Mouse (Mus musculus): Measurements from ENCODE around the gene 1810009A15Rik.
"Not testable (repeated sequence)": the region's sequence is repeated elsewhere in the genome, so short reads cannot be mapped to it uniquely, and the experiment has no call there.

1810009A15Rik gene

GRCm38 (mm10) chr19:8888511-8889385 is at the start of gene 1810009A15Rik, which contains the start of gene Gm49416:
Gene 1810009A15Rik (plus strand): TSS chr19:8888853.
Gene Gm49416 (plus strand): TSS chr19:8888926.
- peak; percentile 94 for ATAC-seq (ENCODE audit: insufficient number of reproducible peaks, low FRiP score, low TSS enrichment)

DNA sequence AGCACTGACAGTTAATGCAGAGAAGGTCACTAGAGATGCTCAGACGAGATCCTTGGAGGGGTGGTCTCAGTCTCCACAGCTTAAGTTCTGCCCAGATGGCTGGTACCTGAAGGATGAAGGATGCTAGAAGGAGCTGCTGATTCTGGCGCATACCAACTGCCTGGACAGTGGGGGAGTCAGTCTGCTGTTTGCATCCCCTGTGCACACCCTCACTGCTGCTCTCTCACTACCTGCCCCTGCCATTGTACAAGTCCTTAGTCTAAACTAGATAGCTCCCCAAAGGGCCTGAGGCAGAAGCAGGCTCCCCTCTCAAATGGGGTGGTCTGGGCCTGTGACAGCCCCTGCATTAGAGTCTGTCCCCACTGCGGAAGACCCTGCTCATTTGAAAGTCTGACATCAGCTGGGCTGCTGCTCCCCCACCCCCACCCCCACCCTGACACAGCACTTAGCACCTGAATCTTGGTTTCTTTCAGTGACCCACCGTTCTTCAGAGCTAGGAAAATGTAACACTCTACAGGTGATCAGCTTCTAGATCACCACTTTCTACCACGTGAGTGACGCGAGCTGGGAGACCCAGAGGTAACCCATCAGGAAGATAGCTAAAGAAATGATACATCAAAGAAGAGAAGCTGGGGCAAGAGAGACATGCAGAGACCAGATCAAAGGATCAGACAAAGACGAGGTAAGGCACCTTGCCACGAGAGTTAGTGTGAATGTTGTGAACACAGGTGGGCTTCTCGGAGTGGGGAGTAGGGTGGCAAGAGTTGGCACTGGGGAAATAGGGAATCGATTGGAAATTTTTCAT is 49.3 kb upstream of the 1810009A15Rik start, which contains the start of gene Gng3:
TSS of gene Gng3 (minus strand) at position 92 of the 805 bp plus-strand sequence.
- ATAC-seq (ENCODE audit: insufficient number of reproducible peaks, low FRiP score, low TSS enrichment): peak; percentile 80

- ATAC-seq (ENCODE audit: insufficient number of reproducible peaks, low FRiP score, low TSS enrichment): peak; percentile 71
These were observed 48.5 kb upstream of the 1810009A15Rik start for GRCm38 (mm10) chr19:8839908-8840791.

GRCm38 (mm10) chr19:8841012-8841411 is 47.6 kb upstream of the 1810009A15Rik start:
- no peak for ATAC-seq (ENCODE audit: insufficient number of reproducible peaks, low FRiP score, low TSS enrichment)

DNA sequence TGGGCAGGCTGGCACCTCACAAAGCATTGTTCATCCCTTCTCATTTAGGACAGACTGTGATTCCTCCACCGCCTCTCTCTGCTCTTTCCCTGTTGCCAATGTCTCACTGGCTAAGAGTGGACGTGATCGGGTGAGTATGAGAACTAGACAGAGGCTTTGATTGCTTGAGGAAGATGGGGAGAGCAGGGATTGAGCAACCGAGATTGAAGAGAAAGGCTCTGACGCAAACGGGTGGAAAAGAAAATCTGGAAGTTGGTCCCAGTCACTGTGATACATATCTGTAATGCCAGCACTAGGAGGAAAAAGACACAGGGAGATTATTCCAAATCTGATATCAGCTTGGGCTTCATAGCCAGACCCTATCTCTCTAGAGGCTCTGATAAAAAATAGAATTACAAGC is 45.7 kb upstream of the 1810009A15Rik start:
- ATAC-seq (ENCODE audit: insufficient number of reproducible peaks, low FRiP score, low TSS enrichment): no peak

DNA sequence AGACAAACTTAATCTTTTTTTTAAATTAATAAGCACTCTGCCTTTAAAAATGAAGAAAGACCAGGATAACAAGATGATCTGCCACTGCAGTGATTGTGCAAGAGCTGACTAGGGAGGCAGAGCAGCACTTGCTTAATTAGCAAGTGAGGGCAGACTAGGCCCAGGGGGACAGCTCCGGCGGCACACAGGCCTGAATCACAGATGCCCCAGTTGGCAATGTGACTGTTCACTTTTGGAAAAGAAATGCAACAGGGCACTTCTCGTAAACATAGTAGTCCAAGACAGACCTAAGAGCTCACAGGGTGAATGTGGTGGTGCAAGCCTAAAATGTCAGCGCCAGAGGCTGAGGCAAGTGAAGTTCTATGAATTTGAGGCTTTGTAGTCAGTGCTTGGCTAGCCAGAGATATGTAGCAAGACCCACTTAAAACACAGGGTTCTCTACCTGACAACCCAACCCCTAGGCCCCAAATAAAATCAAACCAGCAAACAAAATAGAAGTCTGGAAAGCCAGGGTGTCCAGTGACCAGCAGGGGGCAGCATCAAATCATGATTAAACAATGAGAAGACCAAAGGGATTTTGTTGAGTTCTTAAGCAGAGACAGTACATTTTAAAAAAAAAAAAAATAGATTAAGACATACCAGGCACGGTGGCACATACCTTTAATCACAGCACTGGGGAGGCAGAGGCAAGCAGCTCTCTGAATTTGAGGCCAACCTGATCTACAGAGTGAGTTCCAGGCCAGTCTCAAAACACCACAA is 44.1 kb upstream of the 1810009A15Rik start:
- no peak for ATAC-seq (ENCODE audit: insufficient number of reproducible peaks, low FRiP score, low TSS enrichment)

DNA sequence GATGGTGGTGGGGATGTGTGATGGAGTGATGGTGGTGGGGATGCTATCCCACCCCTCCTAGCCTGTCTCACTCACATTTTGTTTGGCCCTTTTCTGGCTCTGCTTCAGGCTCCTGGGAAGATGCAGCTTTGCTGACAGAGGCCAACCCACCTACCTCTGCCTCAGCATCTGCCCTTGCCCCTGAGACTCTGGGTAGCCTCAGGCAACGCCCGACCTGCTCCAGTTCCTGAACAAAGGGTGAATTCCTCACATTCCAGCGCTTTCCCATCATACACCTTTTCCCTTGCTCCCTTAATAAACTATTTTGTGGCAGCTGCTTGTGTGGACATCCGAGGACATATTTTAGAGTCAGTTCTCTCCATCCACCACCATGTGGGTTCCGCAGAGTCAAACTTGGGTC is 40.3 kb upstream of the 1810009A15Rik start:
- no peak for ATAC-seq (ENCODE audit: insufficient number of reproducible peaks, low FRiP score, low TSS enrichment)

GRCm38 (mm10) chr19:8850402-8850901 is 38.2 kb upstream of the 1810009A15Rik start, which contains the start of gene Lrrn4cl:
Gene Lrrn4cl (plus strand): TSS chr19:8850768.
- no peak for ATAC-seq (ENCODE audit: insufficient number of reproducible peaks, low FRiP score, low TSS enrichment)

GRCm38 (mm10) chr19:8851639-8852038 is 37.0 kb upstream of the 1810009A15Rik start:
- ATAC-seq (ENCODE audit: insufficient number of reproducible peaks, low FRiP score, low TSS enrichment): no peak

DNA sequence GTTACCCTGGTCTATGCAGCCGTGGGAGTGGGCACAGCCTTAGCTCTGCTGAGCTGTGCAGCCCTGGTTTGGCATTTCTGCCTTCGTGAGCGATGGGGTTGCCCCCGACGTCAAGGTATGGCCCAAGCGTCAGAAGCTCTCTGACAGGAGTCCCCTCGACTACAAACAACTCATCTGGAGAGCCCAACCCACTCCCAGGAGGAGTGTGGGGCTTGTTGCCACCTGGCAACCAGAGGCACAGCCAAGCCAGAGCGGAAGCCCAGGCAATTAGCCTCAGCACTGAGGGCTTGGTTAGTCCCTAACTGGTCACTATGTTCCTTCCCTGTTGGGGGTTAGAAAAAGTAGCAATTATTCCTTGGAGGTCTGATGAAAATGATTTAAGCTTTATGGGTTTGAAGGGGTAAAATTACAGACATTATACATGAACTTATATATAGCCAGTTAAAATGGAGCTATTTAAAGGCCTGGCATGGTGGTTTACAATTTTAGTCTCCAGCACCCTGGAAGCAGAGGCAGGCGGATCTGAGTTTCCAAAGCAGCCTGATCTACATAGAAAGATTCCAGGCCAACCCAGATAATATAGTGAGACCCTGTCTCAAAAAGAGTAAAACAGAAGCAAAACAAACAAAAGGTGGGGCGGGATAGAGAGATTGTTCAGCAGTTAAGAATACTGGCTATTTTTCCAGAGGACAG is 36.3 kb upstream of the 1810009A15Rik start:
- ATAC-seq (ENCODE audit: insufficient number of reproducible peaks, low FRiP score, low TSS enrichment): no peak

- ATAC-seq (ENCODE audit: insufficient number of reproducible peaks, low FRiP score, low TSS enrichment): no peak
These were observed 35.5 kb upstream of the 1810009A15Rik start for GRCm38 (mm10) chr19:8853117-8853516.

DNA sequence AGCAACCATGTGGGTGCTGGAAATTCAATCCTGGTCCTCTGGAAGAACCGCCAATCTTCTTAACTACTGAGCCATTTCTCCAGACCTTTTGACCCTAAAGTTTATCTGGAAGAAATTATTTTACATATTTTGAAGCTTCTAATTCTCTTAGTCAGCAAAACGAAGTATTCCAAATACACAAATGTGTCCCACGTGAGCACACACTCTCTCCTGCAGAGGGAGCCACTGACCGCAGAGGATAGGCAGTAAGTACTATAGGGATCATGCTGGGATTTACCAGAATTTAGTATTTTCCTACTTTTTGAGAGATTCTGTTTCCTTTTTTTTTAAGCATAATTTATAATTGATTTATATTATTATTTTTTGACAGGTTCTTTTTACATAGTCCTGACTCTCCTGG is 31.0 kb upstream of the 1810009A15Rik start:
- ATAC-seq (ENCODE audit: insufficient number of reproducible peaks, low FRiP score, low TSS enrichment): no peak

DNA sequence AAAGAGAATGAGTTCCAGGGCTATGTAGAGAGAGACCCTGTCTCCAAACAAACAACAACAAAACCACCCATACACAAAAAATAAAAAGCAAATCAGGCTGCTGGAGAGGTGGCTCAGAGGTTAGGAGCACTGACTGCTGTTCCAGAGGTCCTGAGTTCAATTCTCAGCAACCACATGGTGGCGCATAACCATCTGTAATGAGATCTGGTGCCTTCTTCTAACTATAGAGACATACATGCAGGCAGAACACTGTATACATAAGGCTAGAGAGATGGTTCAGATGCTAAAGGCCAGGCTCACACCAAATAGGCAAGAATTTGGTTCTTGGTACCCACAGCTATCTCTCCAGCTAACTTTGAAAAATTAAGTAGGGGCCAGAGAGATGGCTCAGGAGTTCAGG is 29.6 kb upstream of the 1810009A15Rik start:
- no peak for ATAC-seq (ENCODE audit: insufficient number of reproducible peaks, low FRiP score, low TSS enrichment)

DNA sequence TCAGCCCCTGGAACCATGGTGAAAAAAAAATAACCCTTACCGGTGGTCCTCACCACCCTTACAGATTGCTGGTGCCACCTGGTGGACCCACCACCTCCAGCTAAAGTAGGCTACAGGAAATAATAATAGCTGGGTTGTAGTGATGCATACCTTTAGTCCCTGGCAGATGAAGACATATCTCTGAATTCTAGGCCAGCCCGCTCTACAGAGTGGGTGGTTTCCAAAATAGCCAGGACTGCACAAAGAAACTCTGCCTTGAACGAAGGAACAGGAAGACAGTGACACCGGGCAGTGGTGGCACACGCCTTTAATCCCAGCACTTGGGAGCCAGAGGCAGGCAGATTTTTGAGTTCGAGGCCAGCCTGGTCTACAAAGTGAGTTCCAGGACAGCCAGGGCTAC is 24.4 kb upstream of the 1810009A15Rik start:
- no peak for ATAC-seq (ENCODE audit: insufficient number of reproducible peaks, low FRiP score, low TSS enrichment)

- not testable (repeated sequence) for ATAC-seq (ENCODE audit: insufficient number of reproducible peaks, low FRiP score, low TSS enrichment)
These were observed 18.3 kb upstream of the 1810009A15Rik start for GRCm38 (mm10) chr19:8870381-8870780.

- no peak for ATAC-seq (ENCODE audit: insufficient number of reproducible peaks, low FRiP score, low TSS enrichment)
These were observed 17.8 kb upstream of the 1810009A15Rik start for GRCm38 (mm10) chr19:8870838-8871237.

DNA sequence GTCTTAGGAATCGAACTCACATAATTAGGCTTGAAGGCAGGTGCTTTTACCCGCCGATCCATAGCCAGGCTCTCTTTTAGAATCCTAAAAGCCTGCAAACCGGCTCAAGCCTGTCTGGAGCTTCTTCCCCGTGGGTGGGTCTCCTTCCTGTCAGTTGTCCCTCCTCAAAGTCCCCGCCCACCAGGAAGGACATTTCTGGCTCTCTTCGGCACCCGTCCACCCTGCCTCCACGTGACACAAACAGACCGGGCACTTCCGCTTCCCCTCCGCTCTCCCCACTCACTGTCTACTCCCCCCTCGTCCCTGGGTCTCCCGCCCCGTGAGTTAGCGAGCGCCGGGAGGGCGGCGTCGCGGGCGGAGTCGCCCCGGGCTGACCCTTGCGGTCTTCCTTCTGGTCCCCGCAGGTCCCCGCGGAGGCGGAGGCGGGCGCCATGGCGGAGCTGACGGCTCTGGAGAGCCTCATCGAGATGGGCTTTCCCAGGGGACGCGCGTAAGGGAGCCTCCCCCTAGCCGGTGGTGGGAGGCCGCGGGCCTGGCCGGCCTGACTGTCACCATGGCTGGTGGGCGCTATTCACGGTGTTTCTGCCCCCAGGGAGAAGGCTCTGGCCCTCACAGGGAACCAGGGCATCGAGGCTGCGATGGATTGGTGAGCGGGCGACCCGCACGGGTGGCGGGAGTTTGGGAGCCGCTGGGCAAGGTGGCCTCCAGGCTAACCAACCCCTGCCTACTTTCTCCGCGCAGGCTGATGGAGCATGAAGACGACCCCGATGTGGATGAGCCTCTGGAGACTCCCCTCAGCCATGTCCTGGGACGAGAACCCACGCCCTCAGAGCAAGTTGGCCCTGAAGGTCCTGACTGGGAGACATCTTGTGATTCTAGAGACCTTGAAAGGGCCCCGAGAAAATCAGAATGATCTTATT is 17.1 kb upstream of the 1810009A15Rik start, which contains the start of gene Ubxn1:
TSS of gene Ubxn1 (plus strand) at position 230 of the 920 bp plus-strand sequence.
- peak; percentile 89 for ATAC-seq (ENCODE audit: insufficient number of reproducible peaks, low FRiP score, low TSS enrichment)
